Mouse (Mus musculus) spleen, adult 2 months (tissue): ENCODE results near the gene Slc16a3.

Experiments
- CTCF ChIP-seq: fragments of 200-500 bp; IDR thresholded peaks from 2 replicates; pipeline ENCODE4 v1.5.1; 2011; ENCODE audit warnings: mild to moderate bottlenecking, inconsistent platforms; ENCODE audit not compliant: insufficient read depth, insufficient read length, insufficient replicate concordance; ENCODE audit errors: extremely low read depth
- POLR2A ChIP-seq: fragments of 200-500 bp; IDR thresholded peaks from 2 replicates; pipeline ENCODE4 v1.6.1; 2011; ENCODE audit warnings: low read depth, low read length, inconsistent platforms

DNA sequence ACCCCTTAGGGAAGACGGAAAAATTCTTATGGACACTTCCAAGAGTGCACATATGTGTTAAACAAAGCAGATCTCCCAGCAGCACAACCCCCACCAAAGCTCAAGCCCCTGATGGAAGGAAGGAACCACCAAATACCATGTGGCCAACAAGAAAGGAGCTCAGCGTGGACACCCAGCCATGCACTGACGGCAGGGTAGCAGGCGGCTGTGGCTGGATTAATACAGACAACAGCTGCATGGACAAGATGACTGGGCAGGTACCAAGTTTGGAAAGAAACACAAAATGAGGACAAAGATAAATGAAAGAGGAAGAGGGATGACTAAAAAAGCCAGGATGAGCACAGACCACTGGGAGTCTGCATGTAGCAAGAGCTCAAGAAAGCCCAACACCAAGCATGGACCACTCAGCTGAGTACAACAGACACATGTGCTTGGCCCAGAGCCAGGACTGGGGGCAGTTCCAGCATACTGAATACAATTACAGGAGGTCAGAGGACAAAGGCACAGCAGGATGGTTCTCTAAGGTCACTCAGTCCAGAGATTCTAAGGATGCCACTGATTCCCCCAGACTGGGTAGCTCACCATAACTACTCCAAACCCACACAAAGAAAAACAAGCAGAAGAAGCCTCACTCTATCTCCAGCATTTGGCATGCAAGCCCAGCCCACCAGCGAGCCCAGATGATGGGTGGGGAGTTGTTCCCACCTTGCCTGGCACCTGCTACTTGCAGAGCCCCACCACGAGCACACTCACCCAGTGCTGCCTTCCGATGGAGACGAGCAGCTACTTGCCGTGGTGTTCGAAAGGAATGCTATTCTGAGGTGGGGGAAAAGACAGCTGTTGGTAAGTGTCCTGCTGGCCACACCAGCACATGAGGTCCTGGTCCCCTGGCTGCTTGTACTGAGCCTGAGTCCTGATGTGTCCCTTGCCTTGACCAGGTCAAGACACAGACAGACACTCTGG lies 16.2 kb downstream of the Slc16a3 start:
- no peak for TF ChIP-seq CTCF
- no peak for TF ChIP-seq POLR2A
